Mouse (Mus musculus): Measurements from ENCODE around the gene Cyp1a2. TPM values are rescaled to one million over a fixed set of nuclear protein-coding genes. Genes with fewer than 3 reads are reported as not detected.

Cyp1a2 gene
- total RNA-seq, 2 experiments from 2014 or later: not detected

DNA sequence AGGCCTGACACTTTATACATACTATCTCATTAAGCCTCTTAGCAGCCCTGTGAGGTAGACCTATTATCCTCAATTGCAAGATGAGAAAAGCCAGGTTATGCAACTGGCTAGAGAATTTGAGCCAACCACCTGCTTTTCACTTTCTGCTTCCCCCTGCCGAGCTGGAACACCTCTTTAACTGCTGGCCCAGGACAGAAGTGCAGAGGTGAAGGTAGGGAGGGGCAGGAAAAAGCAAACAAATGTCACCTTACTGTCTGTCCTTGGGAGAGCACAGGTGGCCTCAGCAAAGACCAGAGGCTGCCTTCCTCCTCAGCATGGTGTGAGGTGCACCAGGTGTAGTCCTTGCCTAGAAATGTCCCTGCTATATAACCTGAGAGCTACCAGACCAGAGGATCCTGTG, 15.2 kb downstream of the Cyp1a2 start:
- no peak overlapping the region for H3K27ac ChIP-seq
- intact Hi-C loops (cut with DNase I): loop anchor here (10.0 kb wide), 1 partner anchor 177 kb away; no protein-coding TSS in a partner anchor
- no peak for TF ChIP-seq CTCF (IDR thresholded peaks at IDR 0.05)
- H3K4me3 ChIP-seq: no peak overlapping the region
- DNase-seq (ENCODE audit: extremely low spot score in 1 of 2, low spot score in 2 of 2): no peak

DNA sequence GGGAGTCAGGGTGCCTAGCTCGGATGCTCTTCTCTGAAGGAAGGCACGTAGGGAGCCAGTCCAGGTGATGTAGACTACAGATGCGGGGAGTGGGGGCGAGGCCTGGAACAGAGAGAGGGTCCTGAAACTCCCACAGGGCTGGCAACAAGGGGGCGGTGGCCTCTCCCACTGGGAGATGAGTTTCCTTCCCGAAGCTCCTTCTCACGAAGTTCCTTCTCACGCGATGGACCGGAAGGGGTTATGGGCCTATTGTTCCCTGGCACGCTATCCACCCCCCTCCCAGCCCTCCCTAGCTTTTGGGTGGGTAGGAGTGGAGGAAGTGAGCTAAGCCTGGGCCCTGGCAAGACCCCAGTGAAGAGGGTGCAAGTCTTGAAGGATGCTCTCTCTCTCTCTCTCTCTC, 15.7 kb downstream of the Cyp1a2 start:
- no peak overlapping the region for H3K27ac ChIP-seq
- intact Hi-C loops (cut with DNase I): loop anchor here (10.0 kb wide), 1 partner anchor 177 kb away; no protein-coding TSS in a partner anchor
- H3K4me3 ChIP-seq: no peak overlapping the region
- no peak for DNase-seq (ENCODE audit: extremely low spot score in 1 of 2, low spot score in 2 of 2)
- no peak for TF ChIP-seq CTCF (IDR thresholded peaks at IDR 0.05)

DNA sequence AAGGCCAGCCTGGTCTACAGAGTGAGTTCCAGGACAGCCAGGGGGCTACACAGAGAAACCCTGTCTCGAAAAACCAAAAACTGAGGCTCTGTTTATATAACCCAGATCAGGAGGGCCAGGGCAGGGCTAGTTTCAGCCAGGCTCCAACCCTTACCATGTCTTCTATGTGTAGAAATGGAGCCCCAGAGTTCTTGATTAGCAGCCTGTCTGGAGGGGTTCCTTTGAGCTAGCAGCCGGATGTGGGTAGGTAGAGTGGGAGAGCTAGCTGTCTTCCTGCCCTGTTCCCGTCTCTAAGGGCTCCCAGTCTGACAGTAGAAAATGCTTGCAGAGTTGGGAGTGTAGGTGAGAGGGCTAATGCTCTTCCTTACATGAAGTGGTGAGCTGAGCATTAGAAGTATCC, 16.4 kb downstream of the Cyp1a2 start:
- intact Hi-C loops (cut with DNase I): loop anchor here (10.0 kb wide), 1 partner anchor 178 kb away; no protein-coding TSS in a partner anchor
- no peak for DNase-seq (ENCODE audit: extremely low spot score in 1 of 2, low spot score in 2 of 2)
- Histone ChIP-seq H3K27ac (no peak overlapping the region), H3K4me3 (no peak overlapping the region)
- no peak for TF ChIP-seq CTCF (IDR thresholded peaks at IDR 0.05)

DNA sequence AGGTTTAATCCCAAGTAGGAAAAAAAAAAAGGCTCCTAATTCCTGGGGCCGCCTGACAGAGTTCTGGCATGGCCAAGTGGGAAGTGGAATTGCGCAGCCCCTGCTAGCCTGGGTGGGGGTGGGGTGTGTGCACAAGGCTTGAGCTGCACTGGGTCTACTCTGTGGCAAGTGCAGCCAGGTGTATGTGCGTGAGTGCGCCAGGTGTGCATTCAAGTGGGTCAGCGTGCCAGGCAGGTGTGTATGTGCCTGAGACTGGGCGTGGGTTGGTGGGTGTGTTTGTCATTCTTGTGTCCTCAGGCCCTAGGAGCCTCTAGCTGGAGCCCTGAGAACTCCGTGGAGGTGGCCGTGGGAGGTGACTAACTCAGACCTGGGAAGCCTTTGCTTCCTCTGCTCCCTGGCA, 17.0 kb downstream of the Cyp1a2 start:
- intact Hi-C loops (cut with DNase I): loop anchor here (10.0 kb wide), 1 partner anchor 178 kb away; no protein-coding TSS in a partner anchor
- no peak overlapping the region for H3K27ac ChIP-seq

DNA sequence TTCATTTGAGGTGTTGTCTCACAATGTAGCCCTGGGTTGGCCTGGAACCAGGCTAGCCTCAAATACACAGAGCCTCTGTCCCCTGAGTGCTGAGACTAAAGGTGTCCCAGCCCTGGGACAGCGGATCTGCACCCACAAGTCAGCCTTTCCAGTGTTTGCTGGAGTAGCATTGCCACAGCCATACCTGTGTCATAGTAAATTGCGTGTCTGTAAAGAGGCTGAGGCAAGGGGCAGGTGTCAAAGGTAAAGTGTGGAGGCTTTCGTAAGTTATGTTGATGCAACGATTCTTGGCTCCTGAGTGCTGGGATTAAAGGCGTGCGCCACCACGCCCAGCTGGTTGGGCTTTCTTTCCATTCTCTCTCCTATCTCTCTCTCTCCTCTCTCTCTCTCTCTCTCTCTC, 18.9 kb downstream of the Cyp1a2 start:
- intact Hi-C loops (cut with DNase I): loop anchor here (10.0 kb wide), 1 partner anchor 180 kb away; no protein-coding TSS in a partner anchor
- DNase-seq (ENCODE audit: extremely low spot score in 1 of 2, low spot score in 2 of 2): no peak
- no peak overlapping the region for H3K4me3 ChIP-seq
- H3K27ac ChIP-seq: no peak overlapping the region
- no peak for TF ChIP-seq CTCF (IDR thresholded peaks at IDR 0.05)

More for the DNA sequence above, 17.0 kb downstream of the Cyp1a2 start:
- no peak for TF ChIP-seq CTCF (IDR thresholded peaks at IDR 0.05)
- no peak for DNase-seq (ENCODE audit: extremely low spot score in 1 of 2, low spot score in 2 of 2)
- no peak overlapping the region for H3K4me3 ChIP-seq

DNA sequence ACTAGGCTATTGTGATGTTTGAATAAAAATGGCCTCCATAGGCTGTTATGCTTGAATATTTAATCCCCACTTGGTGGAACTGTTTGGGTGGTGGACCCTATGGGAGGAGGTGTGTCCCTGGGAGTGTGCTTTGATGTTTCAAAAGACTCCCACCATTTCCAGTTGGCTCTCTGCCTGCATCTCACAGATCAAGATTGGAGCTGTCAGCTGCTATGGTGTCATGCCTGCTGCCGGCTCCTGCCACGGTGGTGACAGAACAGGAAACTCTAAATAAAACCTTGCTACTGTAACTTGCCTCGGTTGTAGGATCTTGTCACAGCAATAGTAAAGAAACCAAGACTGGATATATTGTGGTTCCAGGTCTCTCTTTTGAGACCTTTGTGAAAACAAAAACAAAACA, 22.0 kb downstream of the Cyp1a2 start:
- intact Hi-C loops (cut with DNase I): loop anchor here (10.0 kb wide), 1 partner anchor 183 kb away; no protein-coding TSS in a partner anchor
- DNase-seq (ENCODE audit: extremely low spot score in 1 of 2, low spot score in 2 of 2): no peak
- H3K4me3 ChIP-seq: no peak overlapping the region
- H3K27ac ChIP-seq: no peak overlapping the region
- TF ChIP-seq CTCF (IDR thresholded peaks at IDR 0.05): no peak

DNA sequence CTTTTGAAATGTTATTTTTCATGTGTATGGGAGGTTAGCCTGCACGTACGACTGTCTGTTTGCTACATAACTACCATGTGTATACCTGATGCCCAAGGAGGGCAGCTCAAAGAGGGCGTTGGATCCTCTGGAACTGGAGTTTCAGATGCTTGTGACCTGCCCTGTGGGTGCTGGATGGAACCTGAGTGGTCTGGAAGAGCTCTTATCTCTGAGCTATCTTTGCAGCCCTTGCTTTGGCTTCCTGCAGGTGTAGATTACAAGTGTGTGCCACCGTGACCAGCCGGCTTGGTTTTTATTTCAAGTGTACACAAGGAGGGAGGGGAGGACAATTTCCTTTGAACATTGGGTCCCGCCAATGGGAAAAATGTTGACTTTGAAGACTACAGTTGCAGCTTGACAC, 23.0 kb downstream of the Cyp1a2 start:
- Histone ChIP-seq H3K4me3 (no peak overlapping the region), H3K27ac (no peak overlapping the region)
- intact Hi-C loops (cut with DNase I): loop anchor here (10.0 kb wide), 1 partner anchor 184 kb away; no protein-coding TSS in a partner anchor
- no peak for TF ChIP-seq CTCF (IDR thresholded peaks at IDR 0.05)
- DNase-seq (ENCODE audit: extremely low spot score in 1 of 2, low spot score in 2 of 2): no peak

DNA sequence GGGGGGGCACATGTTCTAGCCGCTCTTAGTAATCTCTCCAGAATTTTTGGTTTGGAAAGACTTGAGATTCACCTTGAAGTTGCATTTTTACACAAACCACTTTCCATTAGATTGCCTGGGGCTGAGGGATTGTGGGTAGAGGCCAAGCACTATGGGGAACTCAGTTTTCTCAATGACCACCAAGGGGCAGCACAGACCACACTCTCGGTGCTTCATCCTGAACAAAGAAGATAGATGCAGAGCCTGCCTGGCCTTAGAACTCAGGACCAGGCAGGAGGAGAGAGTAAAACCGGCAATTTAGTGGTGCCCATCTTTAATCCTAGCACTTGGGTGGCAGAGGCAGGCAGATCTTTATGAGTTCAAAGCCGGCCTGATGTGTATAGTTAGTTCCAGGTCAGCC, 23.7 kb downstream of the Cyp1a2 start:
- peak; percentile 86 for TF ChIP-seq CTCF (IDR thresholded peaks at IDR 0.05)
- DNase-seq (ENCODE audit: extremely low spot score in 1 of 2, low spot score in 2 of 2): peak; percentile 72 to 76
- intact Hi-C loops (cut with DNase I): loop anchor here (1.0 to 10.0 kb wide), 5 partner anchors 67 to 338 kb away; partner anchors contain the start of gene Cox5a

DNA sequence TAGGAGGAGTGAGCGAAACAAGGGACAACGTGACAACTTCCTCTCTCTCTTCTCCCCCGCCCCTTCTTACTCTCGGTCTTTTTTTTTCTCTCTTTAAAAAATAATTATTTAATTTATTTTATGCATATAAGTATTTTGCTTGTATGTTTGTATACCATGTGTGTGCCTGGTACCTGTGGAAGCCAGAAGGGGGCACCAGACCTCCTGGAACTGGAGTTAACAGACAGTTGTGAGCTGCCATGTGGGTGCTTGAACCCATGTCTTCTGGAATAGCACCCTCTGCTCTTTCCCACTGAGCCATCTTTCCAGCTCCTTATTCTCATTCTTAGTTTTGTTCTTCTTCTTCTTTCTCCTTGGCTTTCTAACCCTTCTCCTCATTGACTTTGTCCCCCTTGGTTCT, 24.5 kb downstream of the Cyp1a2 start:
- Histone ChIP-seq H3K27ac (no peak overlapping the region), H3K4me3 (no peak overlapping the region)
- DNase-seq (ENCODE audit: extremely low spot score in 1 of 2, low spot score in 2 of 2): no peak
- TF ChIP-seq CTCF (IDR thresholded peaks at IDR 0.05): no peak
- intact Hi-C loops (cut with DNase I): loop anchor here (1.0 to 5.0 kb wide), 4 partner anchors 67 to 338 kb away; partner anchors contain the start of gene Cox5a

More for the DNA sequence above, 23.7 kb downstream of the Cyp1a2 start:
- Histone ChIP-seq H3K4me3 (no peak overlapping the region), H3K27ac (no peak overlapping the region)

DNA sequence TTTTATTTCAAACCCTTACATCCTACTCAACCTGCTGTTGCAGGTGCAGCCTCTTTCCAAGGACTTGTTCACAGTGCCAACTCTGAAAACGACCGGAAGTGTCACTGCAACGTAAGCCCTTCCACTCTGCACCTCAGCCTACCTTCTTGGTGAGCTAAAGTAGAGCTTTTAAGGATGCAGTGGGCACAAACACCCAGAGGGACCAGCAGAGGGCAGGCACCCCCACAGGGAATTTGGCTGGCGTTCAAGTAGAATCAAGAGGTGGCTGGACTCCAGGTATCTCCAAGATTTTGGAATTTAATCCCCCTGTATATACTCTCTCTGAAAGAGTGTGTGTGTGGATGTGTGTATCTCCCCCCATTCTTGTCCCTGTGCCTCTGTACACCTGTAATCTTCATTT, 25.7 kb downstream of the Cyp1a2 start:
- no peak overlapping the region for H3K4me3 ChIP-seq
- DNase-seq (ENCODE audit: extremely low spot score in 1 of 2, low spot score in 2 of 2): no peak
- TF ChIP-seq CTCF (IDR thresholded peaks at IDR 0.05): no peak
- H3K27ac ChIP-seq: no peak overlapping the region
- intact Hi-C loops (cut with DNase I): loop anchor here (5.0 kb wide), 3 partner anchors 66 to 339 kb away; partner anchors contain the start of gene Cox5a

DNA sequence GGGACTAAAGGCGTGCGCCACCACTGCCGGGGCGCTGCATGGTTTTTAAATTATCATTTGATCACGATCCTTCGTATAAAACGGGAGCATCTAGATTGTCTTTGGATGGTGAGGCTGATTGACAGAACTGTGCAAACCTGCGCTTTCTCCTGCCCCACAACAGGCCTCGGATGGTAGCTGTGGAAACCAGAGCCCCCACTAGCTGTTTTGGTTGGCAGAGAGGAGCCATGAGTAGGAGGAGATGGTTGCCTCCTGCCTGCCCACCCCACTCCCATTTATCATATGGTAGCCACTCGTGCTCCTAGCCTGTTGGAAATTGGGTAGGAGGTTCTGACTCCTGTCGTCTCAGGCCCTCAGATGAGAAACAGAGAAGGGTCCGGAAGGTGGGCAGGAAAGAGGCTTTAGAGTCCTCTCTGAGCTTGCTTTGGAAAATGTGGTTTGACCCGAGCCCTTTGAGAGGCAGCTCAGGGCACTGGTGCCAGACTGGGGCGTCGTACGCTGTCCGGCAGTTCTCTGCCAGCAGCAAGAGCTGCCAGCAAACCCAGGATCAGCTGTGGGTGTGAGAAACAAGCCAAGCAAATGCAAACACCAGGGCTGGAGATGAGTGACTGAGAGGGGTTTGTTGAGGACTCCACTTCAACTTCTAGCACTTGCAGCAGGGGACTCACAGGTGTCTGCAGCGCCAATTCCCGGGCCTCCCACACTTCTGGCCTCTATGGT, 26.7 kb downstream of the Cyp1a2 start:
- intact Hi-C loops (cut with DNase I): loop anchor here (5.0 kb wide), 3 partner anchors 64 to 341 kb away; partner anchors contain the start of gene Cox5a
- Histone ChIP-seq H3K27ac (no peak overlapping the region), H3K4me3 (no peak overlapping the region)
- DNase-seq (ENCODE audit: extremely low spot score in 1 of 2, low spot score in 2 of 2): no peak
- TF ChIP-seq CTCF (IDR thresholded peaks at IDR 0.05): no peak

DNA sequence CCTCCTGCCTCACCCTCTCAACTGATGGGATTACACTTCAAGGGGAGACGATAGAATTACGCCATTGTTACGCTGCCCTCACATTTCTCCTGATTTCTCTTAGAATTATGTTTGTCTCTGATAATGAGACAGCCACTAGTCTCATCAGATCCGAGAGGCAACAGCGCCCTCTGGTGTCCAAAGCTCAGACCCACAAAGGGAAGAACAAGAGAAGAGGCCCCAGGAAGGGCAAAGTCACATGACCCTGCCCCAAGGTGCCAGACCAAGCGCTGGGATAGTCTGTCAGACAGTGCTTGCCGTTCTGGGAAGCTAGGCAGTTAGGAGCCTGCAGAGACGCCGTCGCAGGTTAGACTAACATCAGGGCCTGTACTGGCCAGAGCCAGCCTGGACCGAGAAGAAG, 27.8 kb downstream of the Cyp1a2 start:
- intact Hi-C loops (cut with DNase I): loop anchor here (1.0 to 5.0 kb wide), 5 partner anchors 26 to 342 kb away; partner anchors contain the start of gene Cox5a
- Histone ChIP-seq H3K4me3 (no peak overlapping the region), H3K27ac (0 out of 2 replicates have a peak overlapping the region, but pooled peaks have one; percentile 2)
- TF ChIP-seq CTCF (IDR thresholded peaks at IDR 0.05): peak; percentile 96
- peak; percentile 88 to 94 for DNase-seq (ENCODE audit: extremely low spot score in 1 of 2, low spot score in 2 of 2)
